Mouse (Mus musculus) brain, embryonic 14.5 days (tissue): ENCODE data around the gene Adgrl2. TPM values are rescaled to one million over a fixed set of nuclear protein-coding genes. Genes with fewer than 3 reads are reported as not detected.

Experiments used
- DNase-seq: peaks from one replicate; pipeline ENCODE4 v3.0.0-alpha.2; 2011; ENCODE audit warnings: low read depth
- CTCF ChIP-seq: fragments of 200-500 bp; IDR thresholded peaks from 2 replicates; pipeline ENCODE4 v1.5.1; 2012; ENCODE audit warnings: inconsistent platforms, mild to moderate bottlenecking, moderate library complexity, borderline replicate concordance; ENCODE audit not compliant: insufficient read depth, insufficient read length; ENCODE audit errors: extremely low read depth
- POLR2A ChIP-seq: fragments of 200-500 bp; IDR thresholded peaks from 2 replicates; pipeline ENCODE4 v1.6.1; 2012; ENCODE audit warnings: mild to moderate bottlenecking, inconsistent platforms, borderline replicate concordance; ENCODE audit not compliant: poor library complexity, insufficient read depth, insufficient read length, severe bottlenecking; ENCODE audit errors: extremely low read depth
- polyA plus RNA-seq: library from polyadenylated mRNA; depleted of rRNA; stranded (reverse); fragments of >200 nt; gene quantifications from 2 replicates; pipeline ENCODE4 v1.2.3, GENCODE M21; 2012

Gene Adgrl2
- polyA plus RNA-seq, 1 experiment = 262 TPM

GRCm38 (mm10) chr3:148912944-148913684 lies 77.2 kb downstream of the Adgrl2 start:
- TF ChIP-seq CTCF (no peak), POLR2A (no peak)
- DNase-seq = peak; percentile 87

GRCm38 (mm10) chr3:148912536-148912935 lies 77.8 kb downstream of the Adgrl2 start:
- TF ChIP-seq CTCF (no peak), POLR2A (no peak)
- DNase-seq = peak; percentile 60

GRCm38 (mm10) chr3:148907873-148908272 lies 82.5 kb downstream of the Adgrl2 start:
- TF ChIP-seq CTCF (no peak), POLR2A (no peak)
- DNase-seq = no peak

GRCm38 (mm10) chr3:148907024-148907778 lies 83.2 kb downstream of the Adgrl2 start:
- no peak for TF ChIP-seq POLR2A
- no peak for TF ChIP-seq CTCF
- no peak for DNase-seq

- no peak for DNase-seq
- TF ChIP-seq CTCF = no peak
- no peak for TF ChIP-seq POLR2A
Measured at GRCm38 (mm10) chr3:148905906-148906779, 84.2 kb downstream of the Adgrl2 start.

- TF ChIP-seq CTCF = no peak
- no peak for TF ChIP-seq POLR2A
- no peak for DNase-seq
Measured at GRCm38 (mm10) chr3:148905435-148905834, 84.9 kb downstream of the Adgrl2 start.

GRCm38 (mm10) chr3:148899857-148900256 lies 90.5 kb downstream of the Adgrl2 start:
- no peak for DNase-seq
- TF ChIP-seq CTCF (no peak), POLR2A (no peak)

GRCm38 (mm10) chr3:148899416-148899815 lies 90.9 kb downstream of the Adgrl2 start:
- no peak for DNase-seq
- TF ChIP-seq POLR2A = no peak
- no peak for TF ChIP-seq CTCF

- TF ChIP-seq POLR2A (no peak), CTCF (no peak)
- no peak for DNase-seq
Measured at GRCm38 (mm10) chr3:148898535-148899250, 91.7 kb downstream of the Adgrl2 start.

- DNase-seq = no peak
- no peak for TF ChIP-seq CTCF
- no peak for TF ChIP-seq POLR2A
Measured at GRCm38 (mm10) chr3:148896281-148896680, 94.1 kb downstream of the Adgrl2 start.

GRCm38 (mm10) chr3:148895396-148896109 lies 94.8 kb downstream of the Adgrl2 start:
- no peak for DNase-seq

More at GRCm38 (mm10) chr3:148895396-148896109, 94.8 kb downstream of the Adgrl2 start:
- TF ChIP-seq POLR2A = no peak
- no peak for TF ChIP-seq CTCF
